In the genomic region with DNA sequence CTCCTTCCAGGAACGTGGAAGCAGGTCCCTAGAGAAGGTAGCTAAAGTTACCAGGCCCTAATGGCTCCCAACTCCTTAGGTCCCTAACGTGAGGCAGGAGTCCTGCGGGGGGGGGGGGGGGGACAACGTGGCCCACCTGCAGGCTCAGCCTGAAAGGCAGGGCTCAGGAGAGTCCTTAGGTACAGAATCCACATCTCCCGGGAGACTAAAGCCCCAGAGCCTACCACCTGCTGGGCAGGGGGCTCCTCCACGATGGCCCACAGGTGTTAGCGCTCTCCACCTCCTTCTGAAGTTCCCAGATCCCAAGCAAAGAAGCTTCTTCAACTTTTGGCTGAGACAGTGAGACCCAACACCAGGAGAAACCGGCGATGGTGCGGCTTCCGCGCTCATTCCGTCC, we compare ENCODE assay signal across 7 mouse cellular contexts. TPM values are rescaled to one million over a fixed set of nuclear protein-coding genes. Genes with fewer than 3 reads are reported as not detected.
DNase-seq lines count a peak whose midpoint lies in the region; ATAC-seq lines count a peak whose summit lies in the region.

No protein-coding gene starts in this region.

- peak overlapping the region; percentile 100 for H3K4me2 ChIP-seq in forebrain, embryonic 14.5 days (ENCODE audit: low read length)
- peak overlapping the region; percentile 97 for H3K4me2 ChIP-seq in liver, embryonic 11.5 days
- H3K4me2 ChIP-seq in stomach, embryonic 16.5 days (ENCODE audit: low read depth, low read length) = peak overlapping the region; percentile 91

- H3K4me3 ChIP-seq in megakaryocyte, embryonic 14.5 days (replicated peaks) = peak overlapping the region; percentile 94
- peak overlapping the region; percentile 50 for H3K4me3 ChIP-seq in forebrain, embryonic 14.5 days (ENCODE audit: low read depth, low read length)
- H3K4me3 ChIP-seq in liver, embryonic 11.5 days (ENCODE audit: low read depth, low read length) = peak overlapping the region; percentile 64
- H3K4me3 ChIP-seq in stomach, embryonic 16.5 days (replicated peaks; ENCODE audit: low read length) = peak overlapping the region; percentile 76

- no peak overlapping the region for H3K27ac ChIP-seq in forebrain, embryonic 14.5 days (ENCODE audit: low read depth, low read length)
- H3K27ac ChIP-seq in liver, embryonic 11.5 days (ENCODE audit: low read depth, low read length) = no peak overlapping the region; the same call in 1 of the 2 replicates
- H3K27ac ChIP-seq in stomach, embryonic 16.5 days (ENCODE audit: low read length) = peak overlapping the region; percentile 84

- H3K27me3 ChIP-seq in megakaryocyte, embryonic 14.5 days (replicated peaks) = peaks cover 86% of the 10 kb centered on the region
- peaks cover 10% of the 10 kb centered on the region for H3K27me3 ChIP-seq in forebrain, embryonic 14.5 days (replicated peaks; ENCODE audit: control insufficient read depth, insufficient read depth, low read length)
- H3K27me3 ChIP-seq in liver, embryonic 11.5 days (replicated peaks; ENCODE audit: control insufficient read depth, insufficient read depth, low read length) = peaks cover 47% of the 10 kb centered on the region
- H3K27me3 ChIP-seq in stomach, embryonic 16.5 days (ENCODE audit: control insufficient read depth, insufficient read depth, low read length) = 0 out of 2 replicates have a peak, but pooled peaks cover 2% of the 10 kb centered on the region

- ATAC-seq in megakaryocyte, adult 5-6 weeks (ENCODE audit: poor library complexity, severe bottlenecking) = no peak
- ATAC-seq in forebrain, embryonic 14.5 days = no peak
- no peak for ATAC-seq in liver, embryonic 11.5 days (replicated peaks; ENCODE audit: low FRiP score)
- ATAC-seq in stomach, embryonic 16.5 days (ENCODE audit: insufficient read depth, low FRiP score) = no peak

- no peak for DNase-seq in forebrain, embryonic 14.5 days (ENCODE audit: low spot score)
- DNase-seq in liver, embryonic 11.5 days (ENCODE audit: low spot score) = no peak
- no peak for DNase-seq in spleen, postnatal 4 days (ENCODE audit: low spot score in 2 of 2)
- DNase-seq in layer of hippocampus, adult 9-10 months (ENCODE audit: low spot score) = no peak

- peak overlapping the region; percentile 65 for H3K9ac ChIP-seq in forebrain, embryonic 14.5 days (ENCODE audit: low read length)
- peak overlapping the region; percentile 50; the same call in 1 of the 2 replicates for H3K9ac ChIP-seq in liver, embryonic 11.5 days (ENCODE audit: low read depth, low read length)
- peak overlapping the region; percentile 83 for H3K9ac ChIP-seq in stomach, embryonic 16.5 days (ENCODE audit: low read length)

- peaks cover 2% of the 10 kb centered on the region for H3K36me3 ChIP-seq in megakaryocyte, embryonic 14.5 days (replicated peaks; ENCODE audit: low read length)
- no peaks in the 10 kb centered on the region for H3K36me3 ChIP-seq in forebrain, embryonic 14.5 days (ENCODE audit: control insufficient read depth, insufficient read depth, low read length)
- no peaks in the 10 kb centered on the region for H3K36me3 ChIP-seq in liver, embryonic 11.5 days (ENCODE audit: control insufficient read depth, insufficient read depth, low read length)
- no peaks in the 10 kb centered on the region for H3K36me3 ChIP-seq in stomach, embryonic 16.5 days (ENCODE audit: control insufficient read depth, insufficient read depth, low read length)

- peaks cover 70% of the 10 kb centered on the region for H3K4me1 ChIP-seq in megakaryocyte, embryonic 14.5 days
- peaks cover 20% of the 10 kb centered on the region for H3K4me1 ChIP-seq in forebrain, embryonic 14.5 days (ENCODE audit: control insufficient read depth, insufficient read depth, low read length)
- H3K4me1 ChIP-seq in liver, embryonic 11.5 days (replicated peaks; ENCODE audit: control insufficient read depth, insufficient read depth, low read length) = peaks cover 18% of the 10 kb centered on the region
- peaks cover 53% of the 10 kb centered on the region for H3K4me1 ChIP-seq in stomach, embryonic 16.5 days (ENCODE audit: control insufficient read depth, insufficient read depth, low read length)

- H3K9me3 ChIP-seq in megakaryocyte, embryonic 14.5 days = no peaks in the 10 kb centered on the region
- no peaks in the 10 kb centered on the region for H3K9me3 ChIP-seq in forebrain, embryonic 14.5 days (replicated peaks; ENCODE audit: control insufficient read depth, low read length)
- no peaks in the 10 kb centered on the region for H3K9me3 ChIP-seq in liver, embryonic 11.5 days (ENCODE audit: control insufficient read depth, low read length)
- H3K9me3 ChIP-seq in stomach, embryonic 16.5 days (replicated peaks; ENCODE audit: control insufficient read depth, low read length) = no peaks in the 10 kb centered on the region

- WGBS in forebrain, embryonic 14.5 days = 0% methylated on average over 11 of the region's 13 CpGs
- 5% methylated on average over 12 of the region's 13 CpGs for WGBS in liver, embryonic 11.5 days
- WGBS in stomach, embryonic 16.5 days = 4% methylated on average over 13 of the region's 13 CpGs

RNA-seq across cellular contexts. Expression of a gene that starts 1.0 kb away (rescaled TPM):
- 0.23 and 3.4 TPM in 2 replicates for polyA plus RNA-seq in megakaryocyte, embryonic 14.5 days (2012; ENCODE audit: insufficient read depth, low replicate concordance)
- 0.48 and 0.83 TPM in 2 replicates for total RNA-seq in megakaryocyte, adult 5-6 weeks (2015)
- total RNA-seq in megakaryocyte, adult 5-6 weeks (2017) = 0.18 and 4.0 TPM in 2 replicates
- polyA plus RNA-seq in forebrain, embryonic 14.5 days (2014; fragmentation: Nextera tagmentation; extraction: Ambion mirVana) = 2.7 and 3.5 TPM in 2 replicates
- polyA plus RNA-seq in liver, embryonic 11.5 days (2014; fragmentation: Nextera tagmentation; extraction: Ambion mirVana) = 10.7 and 15.5 TPM in 2 replicates
- polyA plus RNA-seq in stomach, embryonic 16.5 days (2015; fragmentation: Nextera tagmentation; extraction: Ambion mirVana) = 61.3 and 64.6 TPM in 2 replicates

RNA-seq across cellular contexts. Expression of a gene that starts 32.5 kb away (rescaled TPM):
- polyA plus RNA-seq in megakaryocyte, embryonic 14.5 days (2012; ENCODE audit: insufficient read depth, low replicate concordance) = 99.7 and 1,213 TPM in 2 replicates
- 1,036 and 1,070 TPM in 2 replicates for total RNA-seq in megakaryocyte, adult 5-6 weeks (2015)
- 1,935 and 2,289 TPM in 2 replicates for total RNA-seq in megakaryocyte, adult 5-6 weeks (2017)
- 376 and 523 TPM in 2 replicates for polyA plus RNA-seq in forebrain, embryonic 14.5 days (2014; fragmentation: Nextera tagmentation; extraction: Ambion mirVana)
- polyA plus RNA-seq in liver, embryonic 11.5 days (2014; fragmentation: Nextera tagmentation; extraction: Ambion mirVana) = 736 and 852 TPM in 2 replicates
- polyA plus RNA-seq in stomach, embryonic 16.5 days (2015; fragmentation: Nextera tagmentation; extraction: Ambion mirVana) = 408 and 537 TPM in 2 replicates

RNA-seq across cellular contexts. Expression of a gene that starts 48.7 kb away (rescaled TPM):
- polyA plus RNA-seq in megakaryocyte, embryonic 14.5 days (2012; ENCODE audit: insufficient read depth, low replicate concordance) = 8.4 and 46.3 TPM in 2 replicates
- total RNA-seq in megakaryocyte, adult 5-6 weeks (2015) = 16.0 and 16.4 TPM in 2 replicates
- 12.1 and 12.8 TPM in 2 replicates for total RNA-seq in megakaryocyte, adult 5-6 weeks (2017)
- polyA plus RNA-seq in forebrain, embryonic 14.5 days (2014; fragmentation: Nextera tagmentation; extraction: Ambion mirVana) = 14.5 and 15.0 TPM in 2 replicates
- 9.4 and 9.6 TPM in 2 replicates for polyA plus RNA-seq in liver, embryonic 11.5 days (2014; fragmentation: Nextera tagmentation; extraction: Ambion mirVana)
- 4.3 and 4.6 TPM in 2 replicates for polyA plus RNA-seq in stomach, embryonic 16.5 days (2015; fragmentation: Nextera tagmentation; extraction: Ambion mirVana)

RNA-seq across cellular contexts. Expression of a gene that starts 53.4 kb away (rescaled TPM):
- 509 and 1,399 TPM in 2 replicates for polyA plus RNA-seq in megakaryocyte, embryonic 14.5 days (2012; ENCODE audit: insufficient read depth, low replicate concordance)
- 55.7 and 58.0 TPM in 2 replicates for total RNA-seq in megakaryocyte, adult 5-6 weeks (2015)
- total RNA-seq in megakaryocyte, adult 5-6 weeks (2017) = 32.0 and 39.1 TPM in 2 replicates
- 147 and 149 TPM in 2 replicates for polyA plus RNA-seq in forebrain, embryonic 14.5 days (2014; fragmentation: Nextera tagmentation; extraction: Ambion mirVana)
- polyA plus RNA-seq in liver, embryonic 11.5 days (2014; fragmentation: Nextera tagmentation; extraction: Ambion mirVana) = 211 and 217 TPM in 2 replicates
- polyA plus RNA-seq in stomach, embryonic 16.5 days (2015; fragmentation: Nextera tagmentation; extraction: Ambion mirVana) = 154 and 171 TPM in 2 replicates
